Mouse (Mus musculus) heart, postnatal 25 days (tissue): ENCODE data around the gene Ctss. TPM values are rescaled to one million over a fixed set of nuclear protein-coding genes. Genes with fewer than 3 reads are reported as not detected.

ENCODE experiments used
- DNase-seq: peaks from one replicate; pipeline ENCODE4 v3.0.0; 2022; ENCODE audit warnings: low spot score
- intact Hi-C: fragments of 180-260 bp; cut with DNase I; formaldehyde crosslinking; loops from one replicate; pipeline ENCODE4 v1.15.1; 2025
- total RNA-seq, 2 experiments: library from RNA; stranded (reverse); gene quantifications; 2 replicates each; pipeline ENCODE4 v1.2.3; 2021

The Ctss gene
- total RNA-seq: 10 to 100 TPM; 13.6 TPM

GRCm38 (mm10) chr3:95526622-95527211 is at the start of gene Ctss:
Gene Ctss, plus strand, starts transcription at chr3:95526786.
- no peak for DNase-seq
- intact Hi-C loops: no loop called here

GRCm38 (mm10) chr3:95478966-95479365 is 47.6 kb upstream of the Ctss start:
- intact Hi-C loops: no loop called here
- DNase-seq: no peak

- no peak for DNase-seq
- intact Hi-C loops: no loop called here
These were observed 40.2 kb upstream of the Ctss start for GRCm38 (mm10) chr3:95486421-95486820.

- no peak for DNase-seq
- intact Hi-C loops: no loop called here
These were observed 37.9 kb upstream of the Ctss start for GRCm38 (mm10) chr3:95488679-95489078.

- no peak for DNase-seq
- intact Hi-C loops: no loop called here
These were observed 36.3 kb upstream of the Ctss start for GRCm38 (mm10) chr3:95490238-95490637.

GRCm38 (mm10) chr3:95494342-95494741 is 32.2 kb upstream of the Ctss start:
- DNase-seq: no peak
- intact Hi-C loops: no loop called here

GRCm38 (mm10) chr3:95498229-95498628 is 28.4 kb upstream of the Ctss start:
- intact Hi-C loops: no loop called here
- no peak for DNase-seq

- no peak for DNase-seq
- intact Hi-C loops: no loop called here
These were observed 27.6 kb upstream of the Ctss start, which contains the start of gene Ctsk for GRCm38 (mm10) chr3:95499024-95499423. Gene Ctsk, plus strand, starts transcription at chr3:95499256.

- intact Hi-C loops: no loop called here
- no peak for DNase-seq
These were observed 27.0 kb upstream of the Ctss start for GRCm38 (mm10) chr3:95499496-95500140.

GRCm38 (mm10) chr3:95502312-95502711 is 24.3 kb upstream of the Ctss start:
- no peak for DNase-seq
- intact Hi-C loops: no loop called here

GRCm38 (mm10) chr3:95509348-95509747 is 17.2 kb upstream of the Ctss start:
- intact Hi-C loops: no loop called here
- DNase-seq: no peak

GRCm38 (mm10) chr3:95511611-95512180 is 14.9 kb upstream of the Ctss start:
- no peak for DNase-seq
- intact Hi-C loops: loop anchor here (10.0 kb wide), 2 partner anchors 193 to 333 kb away; no protein-coding TSS in a partner anchor

- intact Hi-C loops: loop anchor here (2.0 to 10.0 kb wide), 5 partner anchors 71 to 328 kb away; partner anchors contain the start of gene Golph3l
- DNase-seq: no peak
These were observed 10.0 kb upstream of the Ctss start for GRCm38 (mm10) chr3:95516614-95517041.

- intact Hi-C loops: loop anchor here (2.0 to 10.0 kb wide), 5 partner anchors 70 to 327 kb away; partner anchors contain the start of gene Golph3l
- no peak for DNase-seq
These were observed 9.1 kb upstream of the Ctss start for GRCm38 (mm10) chr3:95517493-95517898.

- DNase-seq: no peak
- intact Hi-C loops: loop anchor here (5.0 to 10.0 kb wide), 4 partner anchors 68 to 326 kb away; partner anchors contain the start of gene Golph3l
These were observed 7.7 kb upstream of the Ctss start for GRCm38 (mm10) chr3:95518891-95519290.

GRCm38 (mm10) chr3:95519315-95519714 is 7.3 kb upstream of the Ctss start:
- no peak for DNase-seq
- intact Hi-C loops: loop anchor here (5.0 to 10.0 kb wide), 4 partner anchors 68 to 325 kb away; partner anchors contain the start of gene Golph3l

GRCm38 (mm10) chr3:95520100-95520499 is 6.5 kb upstream of the Ctss start:
- intact Hi-C loops: no loop called here
- no peak for DNase-seq

- intact Hi-C loops: no loop called here
- no peak for DNase-seq
These were observed 5.4 kb upstream of the Ctss start for GRCm38 (mm10) chr3:95521168-95521567.

- intact Hi-C loops: no loop called here
- no peak for DNase-seq
These were observed 2.9 kb upstream of the Ctss start for GRCm38 (mm10) chr3:95523662-95524061.

GRCm38 (mm10) chr3:95524673-95525072 is 1.9 kb upstream of the Ctss start:
- intact Hi-C loops: no loop called here

GRCm38 (mm10) chr3:95526111-95526510 is 475 bp upstream of the Ctss start:
- intact Hi-C loops: no loop called here
- DNase-seq: no peak

More at GRCm38 (mm10) chr3:95524673-95525072, 1.9 kb upstream of the Ctss start:
- no peak for DNase-seq
